Mouse (Mus musculus): ENCODE data around the gene Gorasp2. TPM values are rescaled to one million over a fixed set of nuclear protein-coding genes. Genes with fewer than 3 reads are reported as not detected.

Gene Gorasp2
- 171 and 175 TPM in 2 replicates for polyA plus RNA-seq (2015; fragmentation: Nextera tagmentation; extraction: Ambion mirVana)

DNA sequence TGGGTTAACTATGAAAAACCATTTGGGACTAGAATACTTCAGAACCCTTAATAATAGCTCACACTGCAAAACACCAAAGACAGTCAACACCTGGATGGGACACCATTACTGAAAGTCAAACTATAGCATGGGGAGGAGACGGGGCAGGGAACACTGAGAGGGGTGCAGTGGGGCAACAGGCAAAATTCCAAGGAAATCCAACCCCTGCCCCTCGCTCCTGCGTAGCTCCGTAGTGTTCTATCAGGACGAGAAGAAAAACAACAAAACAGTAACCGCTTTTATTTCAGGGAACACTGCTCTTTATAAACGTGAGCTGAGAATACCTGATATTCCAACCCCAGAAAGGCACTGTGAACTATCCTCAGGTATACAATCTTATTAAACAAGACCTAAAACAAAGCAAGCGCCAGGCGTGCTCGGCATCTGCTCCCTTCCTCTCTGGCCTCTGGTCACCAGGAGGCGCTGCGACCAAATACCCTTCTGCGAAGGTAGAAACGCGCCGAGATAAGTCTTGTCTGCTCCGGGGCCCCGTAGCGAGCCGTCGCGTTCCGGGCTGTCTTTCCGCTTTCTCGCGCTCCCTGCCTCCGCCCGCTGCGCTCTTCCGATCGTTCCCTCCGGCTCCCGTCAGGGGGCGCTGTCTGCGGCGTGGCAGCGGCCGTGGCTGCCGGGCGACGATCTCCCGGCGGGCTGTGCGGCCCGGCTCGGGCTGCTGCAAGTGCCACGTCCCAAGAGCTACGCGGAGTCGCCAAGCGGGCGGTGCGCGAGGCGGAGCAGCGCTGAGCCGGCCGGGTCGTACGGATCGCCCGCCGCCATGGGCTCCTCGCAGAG lies at the start of gene Gorasp2:
TSS of gene Gorasp2 (plus strand) at position 690 of the 828 bp plus-strand sequence.
- H3K9me3 ChIP-seq (replicated peaks), result no peaks in the 10 kb centered on the region
- peak within 1 kb of the TSS; percentile 91 for H3K9ac ChIP-seq
- peak within 1 kb of the TSS; percentile 92 for H3K27ac ChIP-seq
- ATAC-seq (replicated peaks; ENCODE audit: low FRiP score), result peak; percentile 97
- no peaks in the 10 kb centered on the region for H3K27me3 ChIP-seq
- H3K4me1 ChIP-seq, result peaks cover 20% of the 10 kb centered on the region
- peak within 1 kb of the TSS; percentile 88 for H3K4me3 ChIP-seq (replicated peaks)
- H3K36me3 ChIP-seq, result peaks cover 20% of the 10 kb centered on the region
- under 1% methylated on average over 60 of the region's 64 CpGs for WGBS
- H3K4me2 ChIP-seq, result peak within 1 kb of the TSS; percentile 79

GRCm38 (mm10) chr2:70614745-70615351 lies 46.5 kb upstream of the Gorasp2 start:
- 82% methylated on average over 7 of the region's 7 CpGs for WGBS
- H3K27me3 ChIP-seq, result no peaks in the 10 kb centered on the region
- no peak for ATAC-seq (replicated peaks; ENCODE audit: low FRiP score)
- no peak overlapping the region for H3K9ac ChIP-seq
- H3K36me3 ChIP-seq, result no peaks in the 10 kb centered on the region
- H3K4me3 ChIP-seq (replicated peaks), result no peak overlapping the region
- no peak overlapping the region for H3K4me2 ChIP-seq
- no peaks in the 10 kb centered on the region for H3K4me1 ChIP-seq
- no peaks in the 10 kb centered on the region for H3K9me3 ChIP-seq (replicated peaks)
- H3K27ac ChIP-seq, result no peak overlapping the region

DNA sequence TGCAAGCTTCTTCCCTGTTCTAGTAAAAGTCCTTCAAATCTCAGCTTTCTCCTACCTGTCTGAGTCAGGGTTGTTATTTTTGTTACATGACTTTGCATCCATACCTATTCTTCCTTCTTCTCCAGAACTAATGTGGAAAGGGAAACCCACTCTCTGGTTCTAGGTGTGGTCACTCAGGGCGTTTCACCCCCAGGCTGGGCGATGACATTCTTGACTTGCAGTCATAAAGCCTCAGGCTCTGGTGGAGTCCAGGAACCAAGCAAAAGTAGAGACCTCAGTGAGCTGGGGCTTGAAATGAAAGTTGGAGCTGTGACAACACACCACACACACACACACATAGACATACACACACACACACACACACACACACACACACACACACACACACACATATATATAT lies 45.3 kb upstream of the Gorasp2 start:
- H3K36me3 ChIP-seq, result no peaks in the 10 kb centered on the region
- H3K4me1 ChIP-seq, result no peaks in the 10 kb centered on the region
- no peak overlapping the region for H3K27ac ChIP-seq
- WGBS, result 77% methylated on average over 2 of the region's 2 CpGs
- no peaks in the 10 kb centered on the region for H3K27me3 ChIP-seq
- H3K4me2 ChIP-seq, result no peak overlapping the region
- no peak for ATAC-seq (replicated peaks; ENCODE audit: low FRiP score)
- no peaks in the 10 kb centered on the region for H3K9me3 ChIP-seq (replicated peaks)
- H3K4me3 ChIP-seq (replicated peaks), result no peak overlapping the region
- no peak overlapping the region for H3K9ac ChIP-seq

DNA sequence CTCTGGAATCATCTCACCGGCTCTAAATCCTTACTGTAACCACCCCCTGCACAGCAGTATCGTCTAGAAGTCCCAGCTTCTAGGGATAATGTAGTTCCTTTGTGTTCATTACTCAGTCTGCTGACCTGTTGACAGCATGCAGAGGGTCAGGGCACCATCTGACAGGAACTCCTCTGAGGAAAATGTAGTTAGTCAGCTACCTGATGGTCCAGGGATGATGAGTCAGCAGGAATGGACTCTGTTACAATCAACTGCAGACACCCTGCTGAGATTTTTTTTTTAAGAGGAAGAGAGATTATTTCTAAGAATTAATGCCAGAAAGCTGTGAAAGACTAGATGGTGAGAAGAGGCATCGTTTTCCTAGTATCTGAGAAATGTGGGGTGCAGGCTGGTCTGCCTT lies 44.8 kb upstream of the Gorasp2 start:
- no peak overlapping the region for H3K4me3 ChIP-seq (replicated peaks)
- WGBS, result 61% methylated on average over 3 of the region's 3 CpGs

GRCm38 (mm10) chr2:70619232-70619835 lies 42.0 kb upstream of the Gorasp2 start:
- 83% methylated on average over 6 of the region's 6 CpGs for WGBS
- Histone ChIP-seq H3K4me1 (no peaks in the 10 kb centered on the region), H3K9ac (no peak overlapping the region), H3K27me3 (no peaks in the 10 kb centered on the region), H3K4me2 (no peak overlapping the region), H3K36me3 (no peaks in the 10 kb centered on the region), H3K4me3 (replicated peaks) (no peak overlapping the region), H3K27ac (no peak overlapping the region), H3K9me3 (replicated peaks) (no peaks in the 10 kb centered on the region)
- ATAC-seq (replicated peaks; ENCODE audit: low FRiP score), result no peak

More for the DNA sequence above, 44.8 kb upstream of the Gorasp2 start:
- H3K9me3 ChIP-seq (replicated peaks), result no peaks in the 10 kb centered on the region
- no peak overlapping the region for H3K27ac ChIP-seq
- no peaks in the 10 kb centered on the region for H3K27me3 ChIP-seq
- H3K36me3 ChIP-seq, result no peaks in the 10 kb centered on the region
- ATAC-seq (replicated peaks; ENCODE audit: low FRiP score), result no peak
- H3K4me2 ChIP-seq, result no peak overlapping the region
- no peak overlapping the region for H3K9ac ChIP-seq
- no peaks in the 10 kb centered on the region for H3K4me1 ChIP-seq

- Histone ChIP-seq H3K9ac (no peak overlapping the region), H3K36me3 (no peaks in the 10 kb centered on the region), H3K27me3 (no peaks in the 10 kb centered on the region), H3K4me1 (no peaks in the 10 kb centered on the region), H3K27ac (no peak overlapping the region), H3K9me3 (replicated peaks) (no peaks in the 10 kb centered on the region), H3K4me3 (replicated peaks) (no peak overlapping the region), H3K4me2 (no peak overlapping the region)
- WGBS, result 23% methylated on average over 6 of the region's 6 CpGs
- ATAC-seq (replicated peaks; ENCODE audit: low FRiP score), result no peak
Observed at GRCm38 (mm10) chr2:70620225-70620624, 41.2 kb upstream of the Gorasp2 start.

- no peak overlapping the region for H3K27ac ChIP-seq
- H3K9ac ChIP-seq, result no peak overlapping the region
- H3K27me3 ChIP-seq, result no peaks in the 10 kb centered on the region
- H3K4me1 ChIP-seq, result no peaks in the 10 kb centered on the region
- WGBS, result 65% methylated on average over 4 of the region's 4 CpGs
- H3K4me2 ChIP-seq, result no peak overlapping the region
- H3K9me3 ChIP-seq (replicated peaks), result no peaks in the 10 kb centered on the region
- ATAC-seq (replicated peaks; ENCODE audit: low FRiP score), result no peak
- H3K36me3 ChIP-seq, result no peaks in the 10 kb centered on the region
- H3K4me3 ChIP-seq (replicated peaks), result no peak overlapping the region
Observed at GRCm38 (mm10) chr2:70622244-70622643, 39.1 kb upstream of the Gorasp2 start.

- H3K27ac ChIP-seq, result no peak overlapping the region
- no peaks in the 10 kb centered on the region for H3K36me3 ChIP-seq
- peaks cover 14% of the 10 kb centered on the region for H3K4me1 ChIP-seq
- no peak for ATAC-seq (replicated peaks; ENCODE audit: low FRiP score)
- no peak overlapping the region for H3K9ac ChIP-seq
- H3K4me2 ChIP-seq, result no peak overlapping the region
- H3K9me3 ChIP-seq (replicated peaks), result no peaks in the 10 kb centered on the region
- no peaks in the 10 kb centered on the region for H3K27me3 ChIP-seq
- no peak overlapping the region for H3K4me3 ChIP-seq (replicated peaks)
- 61% methylated on average over 7 of the region's 7 CpGs for WGBS
Observed at GRCm38 (mm10) chr2:70625761-70626160, 35.6 kb upstream of the Gorasp2 start.

DNA sequence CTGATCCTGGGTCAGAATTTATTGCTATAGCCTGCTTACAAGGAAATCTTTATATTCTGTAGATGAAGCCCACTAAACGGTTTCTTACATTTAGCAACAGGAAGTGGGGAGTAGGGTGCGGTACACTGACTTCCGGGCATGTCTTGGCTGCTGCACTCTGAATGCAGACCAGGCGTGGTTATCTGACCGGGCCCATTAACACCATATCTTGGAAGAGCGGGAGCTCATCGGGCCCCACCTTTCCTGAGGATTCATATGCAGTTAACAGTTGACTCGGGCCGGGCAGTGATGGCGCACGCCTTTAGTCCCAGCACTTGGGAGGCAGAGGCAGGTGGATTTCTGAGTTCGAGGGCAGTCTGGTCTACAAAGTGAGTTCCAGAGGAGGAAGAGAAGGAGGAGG lies 33.0 kb upstream of the Gorasp2 start:
- no peak overlapping the region for H3K9ac ChIP-seq
- H3K4me2 ChIP-seq, result no peak overlapping the region
- WGBS, result 84% methylated on average over 12 of the region's 12 CpGs
- no peaks in the 10 kb centered on the region for H3K27me3 ChIP-seq
- H3K4me3 ChIP-seq (replicated peaks), result no peak overlapping the region
- H3K4me1 ChIP-seq, result peaks cover 14% of the 10 kb centered on the region
- H3K27ac ChIP-seq, result no peak overlapping the region
- ATAC-seq (replicated peaks; ENCODE audit: low FRiP score), result no peak
- H3K9me3 ChIP-seq (replicated peaks), result no peaks in the 10 kb centered on the region
- H3K36me3 ChIP-seq, result no peaks in the 10 kb centered on the region

- Histone ChIP-seq H3K4me2 (peak overlapping the region; percentile 57), H3K27me3 (no peaks in the 10 kb centered on the region), H3K36me3 (no peaks in the 10 kb centered on the region), H3K4me3 (replicated peaks) (peak overlapping the region; percentile 33), H3K4me1 (peaks cover 14% of the 10 kb centered on the region), H3K27ac (peak overlapping the region; percentile 55; the same call in 1 of the 2 replicates), H3K9me3 (replicated peaks) (no peaks in the 10 kb centered on the region), H3K9ac (no peak overlapping the region)
- 6% methylated on average over 10 of the region's 10 CpGs for WGBS
- peak; percentile 92 for ATAC-seq (replicated peaks; ENCODE audit: low FRiP score)
Observed at GRCm38 (mm10) chr2:70629339-70629761, 32.0 kb upstream of the Gorasp2 start.

DNA sequence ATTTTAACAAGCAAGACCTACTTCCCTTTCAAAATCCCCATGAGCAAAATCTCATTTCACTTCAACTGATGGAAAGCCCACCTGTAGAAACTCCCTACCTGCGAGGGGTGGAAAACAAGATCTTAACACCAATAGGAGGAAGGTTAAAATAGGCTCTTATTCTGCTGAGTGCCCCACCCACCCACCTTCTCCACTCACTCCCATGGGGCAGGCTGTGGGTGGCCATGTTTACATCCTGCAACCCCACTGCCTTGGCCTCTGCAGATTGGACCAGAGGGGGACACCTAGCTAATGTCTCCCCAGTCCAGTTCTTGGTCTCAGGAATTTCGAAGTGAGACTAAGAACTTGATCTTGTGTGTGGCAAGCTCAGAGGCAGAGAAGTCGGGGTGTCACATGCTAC lies 31.5 kb upstream of the Gorasp2 start:
- Histone ChIP-seq H3K4me3 (replicated peaks) (peak overlapping the region; percentile 33; the same call in 1 of the 2 replicates), H3K9me3 (replicated peaks) (no peaks in the 10 kb centered on the region), H3K9ac (no peak overlapping the region), H3K4me2 (peak overlapping the region; percentile 57), H3K27ac (peak overlapping the region; percentile 55), H3K4me1 (peaks cover 14% of the 10 kb centered on the region), H3K36me3 (no peaks in the 10 kb centered on the region), H3K27me3 (no peaks in the 10 kb centered on the region)
- ATAC-seq (replicated peaks; ENCODE audit: low FRiP score), result no peak; the same call in 1 of the 2 replicates
- 59% methylated on average over 3 of the region's 3 CpGs for WGBS

DNA sequence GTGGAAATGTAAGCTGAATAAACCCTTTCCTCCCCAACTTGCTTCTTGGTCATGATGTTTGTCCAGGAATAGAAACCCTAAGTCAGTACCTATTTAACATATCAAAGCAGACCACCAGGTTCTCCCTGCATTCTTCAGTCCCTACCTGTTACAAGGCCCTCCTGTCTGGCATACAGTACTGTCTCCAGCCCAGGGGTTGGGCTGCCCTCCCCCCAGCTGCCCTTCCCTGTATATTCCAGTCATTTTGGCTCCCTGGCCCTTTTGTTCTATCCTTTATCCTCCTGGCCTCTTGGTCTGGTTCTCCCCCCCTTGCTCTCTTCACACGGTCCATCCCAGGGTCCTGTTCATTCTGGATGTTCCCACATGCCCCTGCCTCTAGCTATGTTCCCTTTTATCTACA lies 30.1 kb upstream of the Gorasp2 start:
- H3K9me3 ChIP-seq (replicated peaks), result peaks cover 6% of the 10 kb centered on the region; the same call in 1 of the 2 replicates
- no peak overlapping the region for H3K27ac ChIP-seq
- 76% methylated on average over 1 of the region's 1 CpGs for WGBS

More for the DNA sequence above, 30.1 kb upstream of the Gorasp2 start:
- Histone ChIP-seq H3K27me3 (no peaks in the 10 kb centered on the region), H3K4me3 (replicated peaks) (no peak overlapping the region), H3K36me3 (no peaks in the 10 kb centered on the region), H3K9ac (no peak overlapping the region), H3K4me1 (peaks cover 14% of the 10 kb centered on the region), H3K4me2 (no peak overlapping the region)
- no peak for ATAC-seq (replicated peaks; ENCODE audit: low FRiP score)
